Mouse (Mus musculus): ENCODE measurements around the gene Jag1. TPM values are rescaled to one million over a fixed set of nuclear protein-coding genes. Genes with fewer than 3 reads are reported as not detected.

The Jag1 gene
- total and polyA plus RNA-seq, 3 experiments: not detected

DNA sequence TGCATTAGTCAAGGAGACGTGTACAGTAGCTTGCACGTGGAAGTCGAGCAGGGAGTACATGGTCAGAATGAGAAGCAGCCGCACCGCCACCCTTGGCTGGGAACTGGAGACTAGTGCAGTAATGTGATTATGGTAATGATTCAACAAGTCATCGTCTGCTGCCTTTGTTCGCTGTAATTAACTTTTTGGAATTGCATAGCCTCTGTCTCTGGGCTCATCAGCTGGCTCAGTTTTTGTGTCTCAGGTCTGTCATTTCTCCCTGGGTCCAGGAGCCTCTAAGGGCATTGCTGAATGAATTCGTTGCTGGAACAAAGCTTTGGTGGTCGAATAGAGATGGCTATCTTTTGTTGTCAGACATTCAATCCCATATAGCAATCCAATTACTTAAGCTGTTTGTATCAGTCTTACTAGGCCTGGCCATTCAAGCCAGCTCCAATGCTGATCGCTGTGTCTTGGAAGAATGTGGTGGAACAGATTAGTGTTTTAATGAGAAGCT lies 36.8 kb upstream of the Jag1 start:
- Histone ChIP-seq H3K27me3 (replicated peaks) (no peaks in the 10 kb centered on the region), H3K4me2 (ENCODE audit: insufficient read depth, low read depth, poor library complexity, severe bottlenecking) (no peak overlapping the region), H3K27ac (ENCODE audit: insufficient read depth, low read depth) (no peak overlapping the region), H3K36me3 (replicated peaks in 1 of 2; ENCODE audit: control insufficient read depth in 1 of 2, insufficient read depth in 1 of 2, low read length in 1 of 2) (no peaks in the 10 kb centered on the region), H3K9ac (ENCODE audit: insufficient read depth, low read depth) (no peak overlapping the region), H3K4me3 (replicated peaks in 1 of 3; ENCODE audit: low read depth in 2 of 3, low read length in 2 of 3, poor library complexity in 1 of 3) (no peak overlapping the region), H3K4me1 (ENCODE audit: control insufficient read depth in 1 of 2, insufficient read depth in 2 of 2) (no peaks in the 10 kb centered on the region), H3K9me3 (replicated peaks; ENCODE audit: low read length) (no peaks in the 10 kb centered on the region), H3K79me2 (replicated peaks; ENCODE audit: control insufficient read depth, extremely low read depth, insufficient read depth, poor library complexity, severe bottlenecking) (no peaks in the 10 kb centered on the region)
- dilution Hi-C loops (cut with MboI; ENCODE audit: extremely low pct_ligation_motif_present, extremely low pct_unique_long_range_greater_than_20kb, low sequenced_read_pairs) (no loop called here), in situ Hi-C loops (cut with MboI; ENCODE audit: low pct_ligation_motif_present, low pct_unique_long_range_greater_than_20kb, low sequenced_read_pairs) (no loop called here)
- TF ChIP-seq BHLHE40 (IDR thresholded peaks at IDR 0.05; ENCODE audit: low read depth, low read length) (peak; percentile 19; the same call in 1 of the 2 replicates), UBTF (IDR thresholded peaks at IDR 0.05; ENCODE audit: low read depth, low read length) (no peak)
- DNase-seq (ENCODE audit: extremely low read depth): no peak

DNA sequence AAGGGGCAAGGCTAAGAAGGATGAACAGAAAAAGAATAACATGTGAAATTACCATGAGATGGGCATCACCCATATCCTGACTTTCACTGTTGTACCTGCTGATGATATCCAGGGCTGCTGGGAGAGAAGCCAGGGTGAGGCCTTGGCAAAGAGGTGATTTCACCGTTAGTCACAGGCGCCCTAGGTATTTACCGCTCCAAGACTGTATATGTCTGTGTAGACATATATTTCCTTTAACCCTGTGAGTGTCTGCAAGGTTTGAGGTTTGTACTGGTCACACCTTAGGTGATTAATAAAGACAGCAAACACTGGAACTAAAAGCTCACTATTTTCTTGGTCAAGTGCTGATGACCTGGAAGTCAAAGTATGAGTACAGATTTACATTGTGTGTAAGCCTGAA lies 34.5 kb upstream of the Jag1 start:
- Histone ChIP-seq H3K9me3 (replicated peaks; ENCODE audit: low read length) (no peaks in the 10 kb centered on the region), H3K36me3 (replicated peaks in 1 of 2; ENCODE audit: control insufficient read depth in 1 of 2, insufficient read depth in 1 of 2, low read length in 1 of 2) (no peaks in the 10 kb centered on the region), H3K27me3 (replicated peaks) (no peaks in the 10 kb centered on the region), H3K27ac (ENCODE audit: insufficient read depth, low read depth) (no peak overlapping the region), H3K4me3 (replicated peaks in 1 of 3; ENCODE audit: low read depth in 2 of 3, low read length in 2 of 3, poor library complexity in 1 of 3) (no peak overlapping the region), H3K9ac (ENCODE audit: insufficient read depth, low read depth) (no peak overlapping the region), H3K79me2 (replicated peaks; ENCODE audit: control insufficient read depth, extremely low read depth, insufficient read depth, poor library complexity, severe bottlenecking) (no peaks in the 10 kb centered on the region), H3K4me1 (ENCODE audit: control insufficient read depth in 1 of 2, insufficient read depth in 2 of 2) (no peaks in the 10 kb centered on the region), H3K4me2 (ENCODE audit: insufficient read depth, low read depth, poor library complexity, severe bottlenecking) (no peak overlapping the region)
- no peak for DNase-seq (ENCODE audit: extremely low read depth)
- in situ Hi-C loops (cut with MboI; ENCODE audit: low pct_ligation_motif_present, low pct_unique_long_range_greater_than_20kb, low sequenced_read_pairs): no loop called here
- no peak for TF ChIP-seq POLR2A (IDR thresholded peaks at IDR 0.05; ENCODE audit: low read depth, low read length)
- TF ChIP-seq NELFE (IDR thresholded peaks at IDR 0.05; ENCODE audit: low read depth, low read length): no peak
- dilution Hi-C loops (cut with MboI; ENCODE audit: extremely low pct_ligation_motif_present, extremely low pct_unique_long_range_greater_than_20kb, low sequenced_read_pairs): no loop called here

DNA sequence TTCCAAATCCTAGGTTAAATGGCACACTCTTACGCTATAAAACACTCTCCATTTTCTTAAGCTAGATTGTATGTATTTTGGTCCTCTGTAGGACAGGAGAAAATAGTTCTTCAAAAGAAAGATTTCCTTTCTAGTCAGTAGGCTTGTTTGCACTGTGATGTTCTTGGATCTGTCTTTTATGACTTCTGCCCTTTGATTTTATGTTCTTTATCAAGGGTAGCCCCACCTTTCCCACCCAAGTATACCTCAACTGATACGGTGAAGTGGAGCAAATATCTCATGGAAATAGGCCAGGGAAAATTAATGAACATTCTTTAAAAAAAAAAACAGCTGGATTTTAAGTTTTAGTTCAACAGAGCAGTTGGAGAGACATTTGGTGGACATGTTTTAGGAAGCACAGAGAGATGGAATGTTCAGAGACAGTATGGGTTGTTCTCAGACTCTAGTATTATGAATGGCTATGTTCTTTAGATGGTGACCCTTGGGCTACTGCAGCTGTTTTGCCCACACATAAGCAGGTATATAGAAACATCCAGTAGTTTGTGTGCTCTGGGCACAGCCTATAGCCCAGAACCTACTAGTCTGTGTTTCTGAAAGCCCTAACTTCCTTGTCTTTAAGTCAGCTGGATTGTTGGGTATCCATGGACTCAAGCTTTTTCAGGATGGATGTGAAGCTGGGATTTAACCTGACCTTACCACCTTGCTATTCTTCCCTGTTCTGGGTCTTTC lies 30.7 kb upstream of the Jag1 start:
- H3K4me2 ChIP-seq (ENCODE audit: insufficient read depth, low read depth, poor library complexity, severe bottlenecking): no peak overlapping the region
- in situ Hi-C loops (cut with MboI; ENCODE audit: low pct_ligation_motif_present, low pct_unique_long_range_greater_than_20kb, low sequenced_read_pairs) (no loop called here), dilution Hi-C loops (cut with MboI; ENCODE audit: extremely low pct_ligation_motif_present, extremely low pct_unique_long_range_greater_than_20kb, low sequenced_read_pairs) (no loop called here)
- no peaks in the 10 kb centered on the region for H3K9me3 ChIP-seq (replicated peaks; ENCODE audit: low read length)
- no peak overlapping the region for H3K4me3 ChIP-seq (replicated peaks in 1 of 3; ENCODE audit: low read depth in 2 of 3, low read length in 2 of 3, poor library complexity in 1 of 3)
- H3K4me1 ChIP-seq (ENCODE audit: control insufficient read depth in 1 of 2, insufficient read depth in 2 of 2): no peaks in the 10 kb centered on the region
- TF ChIP-seq USF1 (IDR thresholded peaks at IDR 0.05; ENCODE audit: low read depth, low read length): no peak
- TF ChIP-seq MXI1 (IDR thresholded peaks at IDR 0.05; ENCODE audit: low read depth, low read length): no peak
- TF ChIP-seq CHD1 (IDR thresholded peaks at IDR 0.05; ENCODE audit: low read depth, low read length): no peak
- no peak for TF ChIP-seq ELF1 (IDR thresholded peaks at IDR 0.05; ENCODE audit: low read depth, low read length)
- TF ChIP-seq ZNF384 (IDR thresholded peaks at IDR 0.05; ENCODE audit: low read depth, low read length): no peak
- TF ChIP-seq KAT2A (IDR thresholded peaks at IDR 0.05; ENCODE audit: insufficient replicate concordance, low read length): no peak
- no peak for TF ChIP-seq SMC3 (IDR thresholded peaks at IDR 0.05; ENCODE audit: low read depth, low read length)
- TF ChIP-seq ETS1 (conservative IDR thresholded peaks at IDR 0.05; ENCODE audit: low read depth, low read length): no peak
- no peak for TF ChIP-seq USF2 (conservative IDR thresholded peaks at IDR 0.05; ENCODE audit: low read depth, low read length)
- TF ChIP-seq IRF4 (IDR thresholded peaks at IDR 0.05; ENCODE audit: low read depth, low read length): no peak
- H3K9ac ChIP-seq (ENCODE audit: insufficient read depth, low read depth): no peak overlapping the region
- H3K79me2 ChIP-seq (replicated peaks; ENCODE audit: control insufficient read depth, extremely low read depth, insufficient read depth, poor library complexity, severe bottlenecking): no peaks in the 10 kb centered on the region
- H3K27ac ChIP-seq (ENCODE audit: insufficient read depth, low read depth): no peak overlapping the region
- H3K36me3 ChIP-seq (replicated peaks in 1 of 2; ENCODE audit: control insufficient read depth in 1 of 2, insufficient read depth in 1 of 2, low read length in 1 of 2): no peaks in the 10 kb centered on the region
- no peak for DNase-seq (ENCODE audit: extremely low read depth)
- no peaks in the 10 kb centered on the region for H3K27me3 ChIP-seq (replicated peaks)

Data from CH12.LX (cell line).